Mouse (Mus musculus) CH12.LX (cell line): ENCODE measurements around the gene 4930402H24Rik.

Source experiments
- CTCF ChIP-seq, 2 experiments: IDR thresholded peaks in 1 of 2; conservative IDR thresholded peaks in 1 of 2; 2 replicates each; pipeline ENCODE4 v1.5.1; 2011 to 2012; ENCODE audit warnings: low read depth in 2 of 2, low read length in 2 of 2, improper control_type of control experiment in 1 of 2, inconsistent platforms in 1 of 2, mild to moderate bottlenecking in 1 of 2, moderate library complexity in 1 of 2
- EP300 ChIP-seq: IDR thresholded peaks from 2 replicates; pipeline ENCODE4 v1.6.1; 2011; ENCODE audit warnings: low read length, improper control_type of control experiment
- JUND ChIP-seq: conservative IDR thresholded peaks from 2 replicates; pipeline ENCODE4 v1.6.1; 2011; ENCODE audit warnings: low read depth, low read length, improper control_type of control experiment
- MEF2A ChIP-seq: IDR thresholded peaks from 2 replicates; pipeline ENCODE4 v1.6.1; 2014; ENCODE audit warnings: low read depth, mild to moderate bottlenecking, inconsistent platforms, low read length, improper control_type of control experiment, borderline replicate concordance
- NELFE ChIP-seq: IDR thresholded peaks from 2 replicates; pipeline ENCODE4 v1.6.1; 2011; ENCODE audit warnings: low read depth, low read length, improper control_type of control experiment
- POLR2A ChIP-seq: IDR thresholded peaks from 2 replicates; pipeline ENCODE4 v1.6.1; 2011; ENCODE audit warnings: low read depth, mild to moderate bottlenecking, improper control_type of control experiment, low read length
- RAD21 ChIP-seq: IDR thresholded peaks from 2 replicates; pipeline ENCODE4 v1.6.1; 2011; ENCODE audit warnings: low read depth, mild to moderate bottlenecking, low read length, improper control_type of control experiment, moderate library complexity
- SMC3 ChIP-seq: IDR thresholded peaks from 2 replicates; pipeline ENCODE4 v1.6.1; 2011; ENCODE audit warnings: low read depth, low read length, improper control_type of control experiment
- UBTF ChIP-seq: IDR thresholded peaks from 2 replicates; pipeline ENCODE4 v1.6.1; 2012; ENCODE audit warnings: low read depth, mild to moderate bottlenecking, inconsistent platforms, low read length, improper control_type of control experiment, moderate library complexity
- ZC3H11A ChIP-seq: IDR thresholded peaks from 2 replicates; pipeline ENCODE4 v1.6.1; 2012; ENCODE audit warnings: low read depth, mild to moderate bottlenecking, inconsistent platforms, low read length, improper control_type of control experiment

DNA sequence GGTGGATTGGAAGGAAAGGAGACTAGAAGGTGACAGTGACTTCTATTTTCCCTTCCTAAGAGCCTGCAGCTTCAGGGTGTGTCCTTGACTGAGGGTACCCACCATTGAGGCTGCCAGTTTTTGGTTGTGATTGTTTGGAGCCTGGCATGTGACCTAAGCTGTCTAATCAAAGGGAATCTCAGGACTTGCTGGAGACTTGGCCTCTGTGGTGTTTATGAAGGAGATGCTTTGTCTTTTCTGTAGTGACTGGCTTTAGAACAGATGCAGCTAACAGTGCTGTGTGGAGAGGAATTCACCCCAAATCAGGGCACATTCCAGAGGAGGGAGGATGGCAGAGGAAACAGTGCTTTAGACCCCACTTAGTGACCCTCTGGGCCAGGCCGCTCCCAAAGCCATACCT lies 8.7 kb upstream of the 4930402H24Rik start:
- TF ChIP-seq MEF2A (no peak), CTCF (conservative IDR thresholded peaks at IDR 0.05 in 1 of 2, IDR thresholded peaks at IDR 0.05 in 1 of 2; ENCODE audit: low read depth in 2 of 2, low read length in 2 of 2) (no peak), POLR2A (no peak), UBTF (no peak), EP300 (no peak), JUND (no peak), NELFE (no peak), ZC3H11A (no peak), SMC3 (no peak), RAD21 (no peak)
